Mouse (Mus musculus): ENCODE results near the gene Vps4b. TPM values are rescaled to one million over a fixed set of nuclear protein-coding genes. Genes with fewer than 3 reads are reported as not detected.
A peak's percentile ranks its signal among the peaks of the same experiment; 100 is the strongest.

Gene Vps4b
- polyA plus RNA-seq, 1 experiment from 2014 or later, result 69.7 TPM

DNA sequence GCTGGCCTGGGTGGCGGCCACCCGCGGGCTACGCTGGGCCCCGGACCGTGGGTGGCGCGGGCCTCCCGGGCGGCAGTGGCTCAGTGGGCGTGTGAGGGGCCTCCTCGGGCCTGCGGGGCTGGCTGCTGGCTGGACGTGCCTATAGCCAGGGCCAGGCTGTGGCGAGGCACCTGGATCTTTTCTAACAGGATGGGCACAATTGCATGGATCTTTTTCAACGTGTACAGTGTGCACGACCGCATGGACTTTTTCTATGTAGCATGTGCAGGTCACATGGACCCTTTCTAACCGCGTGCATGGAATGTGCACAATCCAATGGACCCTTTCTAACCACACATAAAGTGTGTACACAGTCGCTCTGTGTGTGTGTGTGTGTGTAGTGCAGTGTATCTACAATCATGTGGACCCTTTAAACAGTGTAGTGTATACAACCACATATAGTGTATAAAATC, 82.0 kb downstream of the Vps4b start:
- no peaks in the 10 kb centered on the region for H3K27me3 ChIP-seq
- H3K4me3 ChIP-seq, result peak overlapping the region; percentile 86
- peak; percentile 43 for ATAC-seq (ENCODE audit: borderline replicate concordance, extremely low read depth, low FRiP score, low TSS enrichment)
- no peaks in the 10 kb centered on the region for H3K36me3 ChIP-seq
- WGBS, result 5% methylated on average over 17 of the region's 21 CpGs
- H3K4me1 ChIP-seq, result peaks cover 23% of the 10 kb centered on the region
- peak overlapping the region; percentile 97 for H3K27ac ChIP-seq
- peak overlapping the region; percentile 97 for H3K4me2 ChIP-seq
- H3K9ac ChIP-seq, result peak overlapping the region; percentile 82
- H3K9me3 ChIP-seq, result no peaks in the 10 kb centered on the region

Other genes with a start within 250 kb of the Vps4b start
- gene Bcl2, start 82.5 kb downstream of the Vps4b start, polyA plus RNA-seq (2015; fragmentation: Nextera tagmentation; extraction: Ambion mirVana), result 17.7 and 20.1 TPM in 2 replicates
- gene Kdsr, start 37.0 kb downstream of the Vps4b start, polyA plus RNA-seq (2015; fragmentation: Nextera tagmentation; extraction: Ambion mirVana), result 16.9 and 17.1 TPM in 2 replicates
- gene Serpinb5, start 64.4 kb upstream of the Vps4b start, polyA plus RNA-seq (2015; fragmentation: Nextera tagmentation; extraction: Ambion mirVana), result 0.49 and 1.1 TPM in 2 replicates
- gene Serpinb12, start 137.7 kb upstream of the Vps4b start, polyA plus RNA-seq (2015; fragmentation: Nextera tagmentation; extraction: Ambion mirVana), result 0.95 and 1.5 TPM in 2 replicates
- not detected in 2 replicates for gene Serpinb13, start 184.3 kb upstream of the Vps4b start, polyA plus RNA-seq (2015; fragmentation: Nextera tagmentation; extraction: Ambion mirVana)

Measured in lung, embryonic 15.5 days (tissue).